Mouse (Mus musculus) spleen, adult 2 months (tissue): ENCODE results near the gene Cdca4. TPM values are rescaled to one million over a fixed set of nuclear protein-coding genes. Genes with fewer than 3 reads are reported as not detected.

Experiments used
- DNase-seq, 2 experiments: peaks; one replicate each; pipeline versions ENCODE4 v3.0.0 to v3.0.0-alpha.2; 2012 to 2021; ENCODE audit warnings: low spot score in 2 of 2, low read depth in 1 of 2
- H3K27ac ChIP-seq: fragments of 200-500 bp; 2 replicates; pipeline ENCODE4 v1.5.1; 2012; ENCODE audit warnings: low read length, inconsistent platforms; ENCODE audit not compliant: insufficient read depth
- H3K27me3 ChIP-seq: fragments of 200-500 bp; 2 replicates; pipeline ENCODE4 v1.6.1; 2012; ENCODE audit warnings: mild to moderate bottlenecking, moderate library complexity, low read length, inconsistent platforms; ENCODE audit not compliant: control insufficient read depth, insufficient read depth
- H3K36me3 ChIP-seq: fragments of 200-500 bp; 2 replicates; pipeline ENCODE4 v1.6.1; 2012; ENCODE audit warnings: mild to moderate bottlenecking, low read length, inconsistent platforms; ENCODE audit not compliant: control insufficient read depth, insufficient read depth
- H3K4me1 ChIP-seq: fragments of 200-500 bp; 2 replicates; pipeline ENCODE4 v1.6.1; 2011; ENCODE audit warnings: inconsistent platforms; ENCODE audit not compliant: control insufficient read depth, insufficient read depth, insufficient read length
- H3K4me3 ChIP-seq: fragments of 200-500 bp; 2 replicates; pipeline ENCODE4 v1.5.1; 2011; ENCODE audit warnings: mild to moderate bottlenecking, inconsistent platforms; ENCODE audit not compliant: insufficient read depth, insufficient read length; ENCODE audit errors: extremely low read depth
- CTCF ChIP-seq: fragments of 200-500 bp; IDR thresholded peaks from 2 replicates; pipeline ENCODE4 v1.5.1; 2011; ENCODE audit warnings: mild to moderate bottlenecking, inconsistent platforms; ENCODE audit not compliant: insufficient read depth, insufficient read length, insufficient replicate concordance; ENCODE audit errors: extremely low read depth
- POLR2A ChIP-seq: fragments of 200-500 bp; IDR thresholded peaks from 2 replicates; pipeline ENCODE4 v1.6.1; 2011; ENCODE audit warnings: low read depth, low read length, inconsistent platforms
- WGBS: fragments of 180-500 bp; shearing (Covaris S2); methylation state at CpG from one replicate; pipeline ENCODE4 v1.1.7; 2018; 5-methylcytosine and 5-hydroxymethylcytosine counted together
- polyA plus RNA-seq: library from polyadenylated mRNA; depleted of rRNA; stranded (reverse); fragments of >200 nt; gene quantifications from 2 replicates; pipeline ENCODE4 v1.2.3, GENCODE M21; 2012

The Cdca4 gene
- polyA plus RNA-seq, 1 experiment: 30.4 TPM

GRCm38 (mm10) chr12:112840209-112841086 lies 11.2 kb upstream of the Cdca4 start:
- no peaks in the 10 kb centered on the region for H3K4me1 ChIP-seq
- peak overlapping the region; percentile 6 for H3K27ac ChIP-seq
- DNase-seq: no peak
- H3K4me3 ChIP-seq: no peak overlapping the region
- TF ChIP-seq POLR2A (no peak), CTCF (no peak)
- 59% methylated on average over 25 of the region's 25 CpGs for WGBS
- no peaks in the 10 kb centered on the region for H3K36me3 ChIP-seq
- no peaks in the 10 kb centered on the region for H3K27me3 ChIP-seq

DNA sequence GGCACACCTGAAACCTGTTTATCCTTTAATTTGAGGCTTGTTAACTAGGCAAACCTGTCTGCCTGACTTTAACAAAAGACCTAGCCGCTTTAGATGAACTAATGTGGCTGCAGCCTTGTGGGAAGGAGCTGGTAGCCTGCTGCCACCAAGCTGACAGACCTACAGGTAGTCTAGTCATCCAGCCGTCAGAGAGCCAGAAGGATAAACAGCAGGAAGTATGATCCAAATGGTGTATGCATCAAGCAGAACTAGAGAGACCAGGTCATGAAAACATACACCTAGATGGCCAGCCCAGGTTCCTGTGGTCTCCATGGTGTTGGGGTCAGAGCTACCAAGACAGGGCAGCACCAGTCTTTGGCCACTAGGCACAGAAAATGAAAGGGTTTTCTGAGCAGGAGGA lies 5.8 kb upstream of the Cdca4 start:
- H3K4me1 ChIP-seq: no peaks in the 10 kb centered on the region
- no peak overlapping the region for H3K4me3 ChIP-seq
- H3K27me3 ChIP-seq: no peaks in the 10 kb centered on the region
- DNase-seq: no peak
- H3K27ac ChIP-seq: no peak overlapping the region
- no peaks in the 10 kb centered on the region for H3K36me3 ChIP-seq
- 85% methylated on average over 2 of the region's 2 CpGs for whole genome bisulfite sequencing
- TF ChIP-seq CTCF (no peak), POLR2A (no peak)

DNA sequence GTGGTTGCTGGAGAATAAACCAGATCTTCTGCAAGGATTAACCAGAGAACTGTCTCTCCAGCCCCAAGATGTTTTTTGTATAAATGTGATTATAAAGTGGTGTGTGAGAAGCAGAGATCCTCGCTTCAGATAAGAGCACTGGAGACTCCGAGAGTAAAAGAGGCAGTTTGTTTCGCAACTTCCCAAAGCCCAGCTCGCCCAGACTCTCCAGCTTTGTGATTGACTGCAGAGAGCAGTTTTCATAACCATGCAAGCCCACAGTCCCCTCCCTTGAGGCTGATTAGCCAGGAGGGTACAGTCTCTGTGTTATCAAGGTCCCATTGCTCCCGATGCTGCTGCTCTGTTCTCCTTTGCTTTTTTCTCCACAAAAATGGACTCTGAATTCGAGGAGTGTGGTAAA lies 4.3 kb upstream of the Cdca4 start:
- 28% methylated on average over 6 of the region's 6 CpGs for WGBS
- DNase-seq: no peak
- Histone ChIP-seq H3K27me3 (no peaks in the 10 kb centered on the region), H3K27ac (no peak overlapping the region), H3K4me1 (no peaks in the 10 kb centered on the region; the same call in 1 of the 2 replicates), H3K36me3 (no peaks in the 10 kb centered on the region), H3K4me3 (no peak overlapping the region)
- TF ChIP-seq CTCF: no peak
- no peak for TF ChIP-seq POLR2A

DNA sequence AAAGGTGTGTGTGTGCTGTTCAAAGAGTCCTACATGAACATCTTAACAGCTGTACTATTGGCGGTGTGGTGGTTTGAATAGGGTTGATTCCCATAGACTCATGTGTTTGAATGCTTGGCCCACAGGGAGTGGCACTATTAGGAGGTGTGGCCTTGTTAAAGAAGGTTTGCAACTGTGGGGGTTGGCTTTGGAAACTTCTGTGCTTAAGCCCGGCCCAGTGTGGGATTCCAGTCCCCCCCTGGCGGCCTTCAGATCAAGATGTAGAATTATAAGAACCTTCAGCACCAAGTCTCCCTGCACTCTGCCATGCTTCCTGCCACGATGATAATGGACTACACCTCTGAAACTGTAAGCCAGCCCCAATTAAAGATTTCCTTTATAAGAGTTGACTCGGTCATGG lies 3.2 kb upstream of the Cdca4 start:
- no peak overlapping the region for H3K27ac ChIP-seq
- WGBS: 86% methylated on average over 5 of the region's 5 CpGs

DNA sequence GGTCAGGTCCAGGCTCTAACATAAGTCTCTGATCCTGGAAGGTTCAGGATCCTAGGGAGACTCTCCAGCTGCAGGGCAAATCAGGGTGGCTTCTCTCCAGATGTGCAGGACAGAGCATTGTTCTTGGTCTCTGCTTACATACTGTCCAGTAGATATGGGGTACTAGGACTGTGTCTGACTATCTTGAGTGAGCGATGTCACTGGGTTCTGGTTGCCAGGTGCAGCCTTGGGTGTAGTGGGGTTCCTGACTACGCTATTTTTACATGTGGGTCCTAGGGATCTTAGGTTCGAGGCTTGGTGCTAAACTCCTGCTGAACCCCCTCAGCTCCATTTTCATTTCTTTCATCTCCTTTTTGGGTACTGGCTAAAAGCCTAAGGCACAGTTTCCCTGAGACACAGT lies 1.3 kb upstream of the Cdca4 start:
- Histone ChIP-seq H3K4me1 (peaks cover 12% of the 10 kb centered on the region), H3K27me3 (no peaks in the 10 kb centered on the region), H3K36me3 (peaks cover 1% of the 10 kb centered on the region; the same call in 1 of the 2 replicates), H3K27ac (no peak overlapping the region), H3K4me3 (no peak overlapping the region)
- no peak for DNase-seq
- WGBS: 83% methylated on average over 3 of the region's 3 CpGs
- TF ChIP-seq CTCF (no peak), POLR2A (no peak)

More for the DNA sequence above, 3.2 kb upstream of the Cdca4 start:
- H3K36me3 ChIP-seq: no peaks in the 10 kb centered on the region; the same call in 1 of the 2 replicates
- peaks cover 7% of the 10 kb centered on the region for H3K4me1 ChIP-seq
- H3K27me3 ChIP-seq: no peaks in the 10 kb centered on the region
- TF ChIP-seq CTCF (no peak), POLR2A (no peak)
- H3K4me3 ChIP-seq: no peak overlapping the region
- DNase-seq: no peak

DNA sequence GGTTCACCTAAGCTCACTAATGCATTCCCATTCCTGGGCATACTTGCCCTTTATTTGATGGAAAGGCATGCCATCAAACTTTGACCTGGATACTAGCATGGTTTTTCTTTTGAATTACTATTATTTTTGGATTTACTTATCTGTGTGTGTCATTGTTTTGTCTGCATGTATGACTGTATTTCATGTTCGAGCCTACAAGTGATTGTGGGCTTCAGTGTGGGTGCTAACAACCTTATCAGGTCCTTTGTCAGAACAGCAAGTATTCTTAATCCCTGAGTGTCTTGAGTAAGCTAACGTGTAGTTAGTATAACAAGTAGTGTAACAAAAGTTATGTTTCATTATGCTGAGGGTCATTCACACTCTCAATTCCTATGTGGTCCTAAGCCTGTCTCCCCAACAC lies 918 bp upstream of the Cdca4 start:
- TF ChIP-seq POLR2A: no peak
- TF ChIP-seq CTCF: no peak
- H3K4me1 ChIP-seq: peaks cover 12% of the 10 kb centered on the region
- no peak overlapping the region for H3K27ac ChIP-seq
- H3K36me3 ChIP-seq: peaks cover 1% of the 10 kb centered on the region; the same call in 1 of the 2 replicates
- H3K4me3 ChIP-seq: peak overlapping the region; percentile 78
- WGBS: 35% methylated on average over 2 of the region's 2 CpGs
- H3K27me3 ChIP-seq: no peaks in the 10 kb centered on the region
- DNase-seq: no peak
